Mouse (Mus musculus): ENCODE results near the gene Pcsk6. TPM values are rescaled to one million over a fixed set of nuclear protein-coding genes. Genes with fewer than 3 reads are reported as not detected.

Gene Pcsk6
- polyA plus RNA-seq, 1 experiment from 2014 or later, result 16.0 TPM

DNA sequence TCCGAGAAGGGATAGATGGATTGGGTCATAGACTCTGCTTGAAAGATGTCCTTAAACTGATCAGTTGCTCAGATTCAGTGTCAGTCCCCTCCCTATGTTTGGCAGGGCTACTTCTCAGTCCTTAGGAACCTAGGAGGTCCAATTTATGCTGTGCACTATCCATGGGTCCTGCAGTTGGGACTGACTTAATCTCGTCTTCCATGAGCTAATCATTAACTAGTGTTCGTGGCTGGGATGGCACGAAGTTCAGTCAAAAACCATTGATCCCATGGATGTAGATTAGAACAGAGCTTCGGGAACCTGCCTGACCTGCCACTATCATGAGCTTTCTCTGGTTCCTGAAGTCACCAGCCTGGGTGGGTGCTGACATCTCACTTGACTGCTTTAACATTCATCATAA is 96.6 kb downstream of the Pcsk6 start:
- ATAC-seq (ENCODE audit: low read depth), result no peak
- Histone ChIP-seq H3K27ac (replicated peaks; ENCODE audit: low read depth, low read length) (no peak overlapping the region), H3K9me3 (ENCODE audit: control insufficient read depth, low read length) (no peaks in the 10 kb centered on the region), H3K27me3 (replicated peaks; ENCODE audit: control insufficient read depth, insufficient read depth, low read length) (no peaks in the 10 kb centered on the region), H3K4me1 (ENCODE audit: control insufficient read depth, insufficient read depth, low read length) (peaks cover 9% of the 10 kb centered on the region), H3K4me2 (ENCODE audit: low read depth, low read length) (no peak overlapping the region), H3K9ac (ENCODE audit: low read depth, low read length) (no peak overlapping the region), H3K36me3 (ENCODE audit: control insufficient read depth, insufficient read depth, low read length) (no peaks in the 10 kb centered on the region), H3K4me3 (ENCODE audit: low read depth, low read length) (no peak overlapping the region)
- no peak for DNase-seq (ENCODE audit: low spot score)
- 93% methylated on average over 5 of the region's 5 CpGs for WGBS

DNA sequence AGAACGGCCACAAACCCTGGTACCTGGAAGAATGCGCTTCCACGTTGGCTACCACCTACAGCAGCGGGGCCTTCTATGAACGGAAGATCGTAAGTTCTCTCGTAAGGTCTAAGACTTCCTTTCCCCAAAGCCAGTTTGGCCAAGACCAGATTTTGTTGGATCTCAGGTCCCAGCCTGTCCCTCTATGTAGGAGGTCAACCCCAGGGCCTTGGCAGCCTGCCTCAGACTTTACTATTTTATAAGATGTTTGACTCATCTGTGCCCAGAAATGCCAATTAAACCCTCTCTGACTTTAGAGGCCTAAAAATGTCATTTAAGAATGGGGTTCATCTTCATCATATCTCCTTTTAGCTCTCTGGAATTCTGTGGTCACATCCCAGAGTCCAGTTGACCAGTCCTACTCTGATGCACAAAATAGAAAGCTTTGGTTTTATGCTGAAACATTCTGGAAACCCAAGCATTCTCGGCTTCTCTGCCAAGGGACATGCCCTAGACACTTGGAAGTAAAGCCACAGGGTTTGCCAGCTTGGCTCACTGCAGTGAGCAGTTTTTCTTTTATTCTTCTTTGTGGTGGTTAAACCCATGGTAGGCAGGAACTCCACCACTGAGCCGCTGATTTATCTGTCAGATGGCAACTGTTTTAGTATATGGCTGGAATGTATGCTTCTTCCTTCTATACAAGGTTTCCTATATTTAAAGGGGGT is 97.8 kb downstream of the Pcsk6 start:
- no peak overlapping the region for H3K27ac ChIP-seq (replicated peaks; ENCODE audit: low read depth, low read length)
- no peaks in the 10 kb centered on the region for H3K27me3 ChIP-seq (replicated peaks; ENCODE audit: control insufficient read depth, insufficient read depth, low read length)
- ATAC-seq (ENCODE audit: low read depth) (no peak), DNase-seq (ENCODE audit: low spot score) (peak; percentile 38)
- WGBS, result 92% methylated on average over 9 of the region's 9 CpGs
- no peak overlapping the region for H3K4me2 ChIP-seq (ENCODE audit: low read depth, low read length)
- no peak overlapping the region for H3K4me3 ChIP-seq (ENCODE audit: low read depth, low read length)
- no peaks in the 10 kb centered on the region for H3K36me3 ChIP-seq (ENCODE audit: control insufficient read depth, insufficient read depth, low read length)
- H3K4me1 ChIP-seq (ENCODE audit: control insufficient read depth, insufficient read depth, low read length), result peaks cover 9% of the 10 kb centered on the region
- no peaks in the 10 kb centered on the region for H3K9me3 ChIP-seq (ENCODE audit: control insufficient read depth, low read length)
- H3K9ac ChIP-seq (ENCODE audit: low read depth, low read length), result no peak overlapping the region

- no peaks in the 10 kb centered on the region for H3K4me1 ChIP-seq (ENCODE audit: control insufficient read depth, insufficient read depth, low read length)
- H3K4me3 ChIP-seq (ENCODE audit: low read depth, low read length), result no peak overlapping the region
- H3K27me3 ChIP-seq (replicated peaks; ENCODE audit: control insufficient read depth, insufficient read depth, low read length), result no peaks in the 10 kb centered on the region
- H3K4me2 ChIP-seq (ENCODE audit: low read depth, low read length), result no peak overlapping the region
- WGBS, result 88% methylated on average over 7 of the region's 7 CpGs
- DNase-seq (ENCODE audit: low spot score) (no peak), ATAC-seq (ENCODE audit: low read depth) (no peak)
- H3K36me3 ChIP-seq (ENCODE audit: control insufficient read depth, insufficient read depth, low read length), result no peaks in the 10 kb centered on the region
- no peak overlapping the region for H3K9ac ChIP-seq (ENCODE audit: low read depth, low read length)
- no peaks in the 10 kb centered on the region for H3K9me3 ChIP-seq (ENCODE audit: control insufficient read depth, low read length)
- no peak overlapping the region for H3K27ac ChIP-seq (replicated peaks; ENCODE audit: low read depth, low read length)
Measured at GRCm38 (mm10) chr7:65962611-65963010, 101.1 kb downstream of the Pcsk6 start.

GRCm38 (mm10) chr7:65964398-65964797 is 102.9 kb downstream of the Pcsk6 start:
- Histone ChIP-seq H3K4me1 (ENCODE audit: control insufficient read depth, insufficient read depth, low read length) (no peaks in the 10 kb centered on the region), H3K9ac (ENCODE audit: low read depth, low read length) (no peak overlapping the region), H3K4me2 (ENCODE audit: low read depth, low read length) (no peak overlapping the region), H3K4me3 (ENCODE audit: low read depth, low read length) (no peak overlapping the region), H3K27me3 (replicated peaks; ENCODE audit: control insufficient read depth, insufficient read depth, low read length) (no peaks in the 10 kb centered on the region), H3K36me3 (ENCODE audit: control insufficient read depth, insufficient read depth, low read length) (no peaks in the 10 kb centered on the region), H3K9me3 (ENCODE audit: control insufficient read depth, low read length) (no peaks in the 10 kb centered on the region), H3K27ac (replicated peaks; ENCODE audit: low read depth, low read length) (no peak overlapping the region)
- DNase-seq (ENCODE audit: low spot score) (no peak), ATAC-seq (ENCODE audit: low read depth) (no peak)

- DNase-seq (ENCODE audit: low spot score) (no peak), ATAC-seq (ENCODE audit: low read depth) (no peak)
- H3K9me3 ChIP-seq (ENCODE audit: control insufficient read depth, low read length), result no peaks in the 10 kb centered on the region
- no peak overlapping the region for H3K4me3 ChIP-seq (ENCODE audit: low read depth, low read length)
- 74% methylated on average over 10 of the region's 10 CpGs for WGBS
- no peaks in the 10 kb centered on the region for H3K27me3 ChIP-seq (replicated peaks; ENCODE audit: control insufficient read depth, insufficient read depth, low read length)
- no peak overlapping the region for H3K27ac ChIP-seq (replicated peaks; ENCODE audit: low read depth, low read length)
- no peaks in the 10 kb centered on the region for H3K4me1 ChIP-seq (ENCODE audit: control insufficient read depth, insufficient read depth, low read length)
- no peak overlapping the region for H3K4me2 ChIP-seq (ENCODE audit: low read depth, low read length)
- H3K9ac ChIP-seq (ENCODE audit: low read depth, low read length), result no peak overlapping the region
- no peaks in the 10 kb centered on the region for H3K36me3 ChIP-seq (ENCODE audit: control insufficient read depth, insufficient read depth, low read length)
Measured at GRCm38 (mm10) chr7:65971301-65971700, 109.8 kb downstream of the Pcsk6 start.

DNA sequence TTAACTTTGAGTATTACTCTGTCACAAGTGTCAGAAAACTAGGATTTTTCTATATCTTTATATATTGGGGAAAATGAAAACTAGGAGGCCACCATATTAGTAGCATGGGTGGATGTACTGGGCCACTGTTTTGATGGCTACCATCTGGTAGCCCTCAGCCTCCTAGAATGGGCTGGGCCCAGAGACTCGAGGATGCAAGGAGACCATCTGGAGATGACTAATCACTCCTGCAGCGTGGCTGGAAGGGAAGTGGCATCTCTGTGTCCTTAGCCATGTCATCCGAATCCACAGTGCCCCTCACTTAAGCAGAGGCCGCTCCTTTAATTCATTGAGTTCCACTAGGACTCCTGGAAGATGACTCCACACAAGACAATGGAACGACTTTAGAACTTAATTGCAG is 115.8 kb downstream of the Pcsk6 start:
- Histone ChIP-seq H3K9me3 (ENCODE audit: control insufficient read depth, low read length) (no peaks in the 10 kb centered on the region), H3K27me3 (replicated peaks; ENCODE audit: control insufficient read depth, insufficient read depth, low read length) (no peaks in the 10 kb centered on the region), H3K27ac (replicated peaks; ENCODE audit: low read depth, low read length) (no peak overlapping the region), H3K36me3 (ENCODE audit: control insufficient read depth, insufficient read depth, low read length) (no peaks in the 10 kb centered on the region), H3K4me3 (ENCODE audit: low read depth, low read length) (no peak overlapping the region), H3K4me1 (ENCODE audit: control insufficient read depth, insufficient read depth, low read length) (peaks cover 25% of the 10 kb centered on the region), H3K9ac (ENCODE audit: low read depth, low read length) (no peak overlapping the region), H3K4me2 (ENCODE audit: low read depth, low read length) (no peak overlapping the region)
- DNase-seq (ENCODE audit: low spot score) (no peak), ATAC-seq (ENCODE audit: low read depth) (no peak)
- 60% methylated on average over 5 of the region's 5 CpGs for whole genome bisulfite sequencing

- Histone ChIP-seq H3K27ac (replicated peaks; ENCODE audit: low read depth, low read length) (no peak overlapping the region), H3K9ac (ENCODE audit: low read depth, low read length) (no peak overlapping the region), H3K4me1 (ENCODE audit: control insufficient read depth, insufficient read depth, low read length) (peaks cover 29% of the 10 kb centered on the region), H3K4me2 (ENCODE audit: low read depth, low read length) (no peak overlapping the region), H3K4me3 (ENCODE audit: low read depth, low read length) (no peak overlapping the region), H3K27me3 (replicated peaks; ENCODE audit: control insufficient read depth, insufficient read depth, low read length) (no peaks in the 10 kb centered on the region), H3K9me3 (ENCODE audit: control insufficient read depth, low read length) (no peaks in the 10 kb centered on the region), H3K36me3 (ENCODE audit: control insufficient read depth, insufficient read depth, low read length) (no peaks in the 10 kb centered on the region)
- WGBS, result 68% methylated on average over 11 of the region's 11 CpGs
- ATAC-seq (ENCODE audit: low read depth), result no peak
- DNase-seq (ENCODE audit: low spot score), result no peak
Measured at GRCm38 (mm10) chr7:65977977-65978376, 116.4 kb downstream of the Pcsk6 start.

DNA sequence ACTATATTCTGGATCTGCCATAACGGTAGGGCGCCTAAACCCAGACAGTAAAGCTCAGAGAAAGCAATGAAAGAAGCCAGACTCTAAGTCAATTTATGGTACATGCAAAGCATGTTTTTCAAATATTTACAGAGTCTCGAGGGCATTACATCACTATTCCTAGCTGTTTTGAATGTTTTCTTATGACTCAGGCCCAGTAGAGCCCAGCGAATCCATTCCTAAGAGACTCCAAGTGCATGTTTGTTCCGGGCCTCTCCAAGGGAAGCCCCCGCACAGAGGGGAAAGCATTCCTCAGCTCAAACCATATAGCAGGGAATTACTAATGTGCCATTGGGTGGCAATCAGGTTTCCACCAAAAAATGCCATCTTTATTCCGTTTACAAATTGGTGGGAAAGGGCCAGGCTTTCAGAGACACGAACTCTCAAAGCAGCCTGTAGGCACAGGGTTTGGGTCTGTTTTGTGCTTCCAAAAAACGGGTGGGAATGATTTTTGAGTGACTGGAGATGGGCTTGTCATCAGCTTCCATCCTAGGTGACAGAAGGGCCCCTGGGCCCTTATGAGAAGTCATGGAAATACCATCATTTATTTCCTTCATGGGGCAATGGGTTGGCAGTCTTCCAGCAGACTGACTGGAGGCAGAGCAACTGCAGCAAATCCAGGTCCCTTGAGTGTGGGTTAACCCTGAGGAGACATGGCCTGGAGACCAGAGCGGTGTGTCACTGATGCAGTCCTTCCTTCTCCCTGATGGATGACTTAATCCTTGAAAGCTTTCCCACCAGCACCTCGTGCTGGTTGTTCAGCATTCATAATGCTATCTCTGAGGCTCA is 117.7 kb downstream of the Pcsk6 start:
- H3K27ac ChIP-seq (replicated peaks; ENCODE audit: low read depth, low read length), result no peak overlapping the region; the same call in 1 of the 2 replicates
- H3K9ac ChIP-seq (ENCODE audit: low read depth, low read length), result no peak overlapping the region
- no peak overlapping the region for H3K4me3 ChIP-seq (ENCODE audit: low read depth, low read length)
- DNase-seq (ENCODE audit: low spot score) (peak; percentile 82), ATAC-seq (ENCODE audit: low read depth) (peak; percentile 58; the same call in 1 of the 2 replicates)
- peaks cover 29% of the 10 kb centered on the region for H3K4me1 ChIP-seq (ENCODE audit: control insufficient read depth, insufficient read depth, low read length)
- no peak overlapping the region for H3K4me2 ChIP-seq (ENCODE audit: low read depth, low read length)
- no peaks in the 10 kb centered on the region for H3K36me3 ChIP-seq (ENCODE audit: control insufficient read depth, insufficient read depth, low read length)
- no peaks in the 10 kb centered on the region for H3K27me3 ChIP-seq (replicated peaks; ENCODE audit: control insufficient read depth, insufficient read depth, low read length)
- 39% methylated on average over 11 of the region's 11 CpGs for WGBS
- H3K9me3 ChIP-seq (ENCODE audit: control insufficient read depth, low read length), result no peaks in the 10 kb centered on the region
